Comparison of ENCODE assay signal across 8 mouse cellular contexts in genomic region chr10:53795567-53796257, GRCm38 (mm10). TPM values are rescaled to one million over a fixed set of nuclear protein-coding genes. Genes with fewer than 3 reads are reported as not detected.
DNase-seq lines count a peak whose midpoint lies in the region; ATAC-seq and TF ChIP-seq lines count a peak whose summit lies in the region.

No protein-coding gene starts in this region.

- no peak overlapping the region for H3K4me3 ChIP-seq in heart, postnatal 0 days (ENCODE audit: low read depth, low read length)
- H3K4me3 ChIP-seq in CH12.LX (replicated peaks in 1 of 3; ENCODE audit: low read depth in 2 of 3, low read length in 2 of 3, poor library complexity in 1 of 3) = no peak overlapping the region
- no peak overlapping the region for H3K4me3 ChIP-seq in neural tube, embryonic 14.5 days (ENCODE audit: low read depth, low read length)

- peak; percentile 5 for DNase-seq in heart, postnatal 0 days (ENCODE audit: low spot score)
- no peak for DNase-seq in heart, adult 8-10 months (ENCODE audit: low spot score)
- peak; percentile 24 for DNase-seq in CH12.LX (ENCODE audit: extremely low read depth)
- peak; percentile 69 to 79 for DNase-seq in cerebellum, postnatal 10 days
- peak; percentile 40 to 41 for DNase-seq in kidney, postnatal 4 days
- DNase-seq in gastrocnemius, postnatal 10 days = no peak
- no peak for DNase-seq in urinary bladder, postnatal 36 days (ENCODE audit: low spot score in 2 of 2)

- TF ChIP-seq RAD21 in CH12.LX (IDR thresholded peaks at IDR 0.05; ENCODE audit: low read depth, low read length) = peak; percentile 79

- WGBS in heart, postnatal 0 days = 2% methylated on average over 2 of the region's 2 CpGs
- 8% methylated on average over 2 of the region's 2 CpGs for WGBS in neural tube, embryonic 14.5 days

- no peak for TF ChIP-seq POLR2A in CH12.LX (IDR thresholded peaks at IDR 0.05; ENCODE audit: low read depth, low read length)

- H3K79me2 ChIP-seq in CH12.LX (replicated peaks; ENCODE audit: control insufficient read depth, extremely low read depth, insufficient read depth, poor library complexity, severe bottlenecking) = no peaks in the 10 kb centered on the region

- in situ Hi-C loops in CH12.LX (cut with MboI; ENCODE audit: low pct_ligation_motif_present, low pct_unique_long_range_greater_than_20kb, low sequenced_read_pairs) = loop anchor here (10.0 kb wide), 1 partner anchor 141 kb away; no protein-coding TSS in a partner anchor

- peak; percentile 67 for TF ChIP-seq CTCF in heart, postnatal 0 days (IDR thresholded peaks at IDR 0.05; ENCODE audit: low read depth)
- TF ChIP-seq CTCF in CH12.LX (conservative IDR thresholded peaks at IDR 0.05 in 1 of 2, IDR thresholded peaks at IDR 0.05 in 1 of 2; ENCODE audit: low read depth in 2 of 2, low read length in 2 of 2) = peak in 1 of 2 experiments; percentile 75; a peak in 2 of 4 replicates

- no peak overlapping the region for H3K9ac ChIP-seq in heart, postnatal 0 days (replicated peaks; ENCODE audit: low read depth, low read length)
- H3K9ac ChIP-seq in CH12.LX (ENCODE audit: insufficient read depth, low read depth) = no peak overlapping the region
- H3K9ac ChIP-seq in neural tube, embryonic 14.5 days (replicated peaks; ENCODE audit: low read depth, low read length) = no peak overlapping the region

- no peaks in the 10 kb centered on the region for H3K4me1 ChIP-seq in heart, postnatal 0 days (ENCODE audit: control insufficient read depth, insufficient read depth)
- no peaks in the 10 kb centered on the region for H3K4me1 ChIP-seq in CH12.LX (ENCODE audit: control insufficient read depth in 1 of 2, insufficient read depth in 2 of 2)
- H3K4me1 ChIP-seq in neural tube, embryonic 14.5 days (ENCODE audit: control insufficient read depth, insufficient read depth, low read length) = no peaks in the 10 kb centered on the region

- no peaks in the 10 kb centered on the region for H3K9me3 ChIP-seq in heart, postnatal 0 days (replicated peaks; ENCODE audit: control insufficient read depth, low read length)
- no peaks in the 10 kb centered on the region for H3K9me3 ChIP-seq in CH12.LX (replicated peaks; ENCODE audit: low read length)
- H3K9me3 ChIP-seq in neural tube, embryonic 14.5 days (ENCODE audit: control insufficient read depth, low read length) = no peaks in the 10 kb centered on the region

- no peak for ATAC-seq in heart, postnatal 0 days (ENCODE audit: insufficient read depth, low read depth)
- ATAC-seq in neural tube, embryonic 14.5 days (ENCODE audit: low read depth) = peak; percentile 56; the same call in 1 of the 2 replicates

- dilution Hi-C loops in CH12.LX (cut with MboI; ENCODE audit: extremely low pct_ligation_motif_present, extremely low pct_unique_long_range_greater_than_20kb, low sequenced_read_pairs) = no loop called here

- H3K4me2 ChIP-seq in heart, postnatal 0 days (ENCODE audit: low read depth, low read length) = no peak overlapping the region
- no peak overlapping the region for H3K4me2 ChIP-seq in CH12.LX (ENCODE audit: insufficient read depth, low read depth, poor library complexity, severe bottlenecking)
- H3K4me2 ChIP-seq in neural tube, embryonic 14.5 days (ENCODE audit: low read depth, low read length) = no peak overlapping the region

- no peak overlapping the region for H3K27ac ChIP-seq in heart, postnatal 0 days (ENCODE audit: low read depth)
- H3K27ac ChIP-seq in CH12.LX (ENCODE audit: insufficient read depth, low read depth) = no peak overlapping the region
- no peak overlapping the region for H3K27ac ChIP-seq in neural tube, embryonic 14.5 days (ENCODE audit: low read depth, low read length)

- TF ChIP-seq EP300 in heart, postnatal 0 days (IDR thresholded peaks at IDR 0.05; ENCODE audit: low read depth) = no peak
- TF ChIP-seq EP300 in CH12.LX (IDR thresholded peaks at IDR 0.05; ENCODE audit: low read length) = no peak

- H3K27me3 ChIP-seq in heart, postnatal 0 days (ENCODE audit: control insufficient read depth, insufficient read depth, low read length) = no peaks in the 10 kb centered on the region
- no peaks in the 10 kb centered on the region for H3K27me3 ChIP-seq in CH12.LX (replicated peaks)
- no peaks in the 10 kb centered on the region for H3K27me3 ChIP-seq in neural tube, embryonic 14.5 days (ENCODE audit: control insufficient read depth, insufficient read depth, low read length)

- no peaks in the 10 kb centered on the region for H3K36me3 ChIP-seq in heart, postnatal 0 days (replicated peaks; ENCODE audit: control insufficient read depth, insufficient read depth, low read length)
- H3K36me3 ChIP-seq in CH12.LX (replicated peaks in 1 of 2; ENCODE audit: control insufficient read depth in 1 of 2, insufficient read depth in 1 of 2, low read length in 1 of 2) = no peaks in the 10 kb centered on the region
- no peaks in the 10 kb centered on the region for H3K36me3 ChIP-seq in neural tube, embryonic 14.5 days (ENCODE audit: control insufficient read depth, insufficient read depth, low read length)

TF ChIP-seq in CH12.LX, 34 proteins besides CTCF, POLR2A, EP300 and RAD21:
- TF ChIP-seq ZNF384 (IDR thresholded peaks at IDR 0.05; ENCODE audit: low read depth, low read length) = peak; percentile 61
- TF ChIP-seq SMC3 (IDR thresholded peaks at IDR 0.05; ENCODE audit: low read depth, low read length) = peak; percentile 68
- TF ChIP-seq SIN3A (IDR thresholded peaks at IDR 0.05; ENCODE audit: low read length) = no peak
- TF ChIP-seq RCOR1 (conservative IDR thresholded peaks at IDR 0.05; ENCODE audit: low read depth, low read length) = no peak

RNA-seq across cellular contexts. Expression of gene Fam184a, which starts 44.8 kb away (rescaled TPM):
- total RNA-seq in heart, postnatal 0 days (2014; rRNA removed; ENCODE audit: low replicate concordance) = 2.3 and 3.4 TPM in 2 replicates
- 3.2 and 5.0 TPM in 2 replicates for polyA plus RNA-seq in heart, postnatal 0 days (2015; fragmentation: Nextera tagmentation; extraction: Ambion mirVana)
- total RNA-seq in heart, adult 8-10 months (2022) = 1 to 10 TPM in 1 of 4 experiments, under 1 TPM in 3; 0.40 to 2.0 (median 0.71) TPM
- total RNA-seq in CH12.LX (2012; rRNA removed) = not detected in 2 replicates
- total RNA-seq in CH12.LX (2014; rRNA removed) = not detected in 2 replicates
- polyA plus RNA-seq in CH12.LX (2012; ENCODE audit: insufficient read length, low read depth) = not detected in 2 replicates
- polyA plus RNA-seq in neural tube, embryonic 14.5 days (2014; fragmentation: Nextera tagmentation; extraction: Ambion mirVana) = 17.0 and 20.1 TPM in 2 replicates
- 1 to 10 TPM; 1.1 to 2.0 TPM for total RNA-seq in gastrocnemius, postnatal 10 days (2021)

Comparison
In these comparisons a context has a peak if more than half of its experiments do, and no peak if none do; other contexts are left out.
1. DNase-seq: peak in heart, postnatal 0 days (single experiment), CH12.LX (single experiment), cerebellum, postnatal 10 days (2 of 2) and kidney, postnatal 4 days (2 of 2); none in heart, adult 8-10 months (single experiment), gastrocnemius, postnatal 10 days (single experiment) and urinary bladder, postnatal 36 days (0 of 2).